Mouse (Mus musculus) ES-Bruce4 (cell line): Measurements from ENCODE around the gene Trim26.

Experiments
- CTCF ChIP-seq: IDR thresholded peaks from one replicate; pipeline ENCODE4 v1.8.1; 2011; ENCODE audit warnings: low read depth, low read length
- EP300 ChIP-seq: IDR thresholded peaks from 2 replicates; pipeline ENCODE4 v1.6.1; 2011; ENCODE audit warnings: low read depth, low read length; ENCODE audit not compliant: insufficient read depth
- POLR2A ChIP-seq: IDR thresholded peaks from one replicate; pipeline ENCODE4 v1.8.1; 2011; ENCODE audit warnings: low read length; ENCODE audit not compliant: insufficient read depth

- TF ChIP-seq CTCF (no peak), POLR2A (peak; percentile 35), EP300 (0 out of 2 replicates have a peak, but pooled peaks have one; percentile 16)
Observed at GRCm38 (mm10) chr17:36836874-36837647, at the start of gene Trim26.
